Mouse (Mus musculus): ENCODE measurements around the gene P4hb. TPM values are rescaled to one million over a fixed set of nuclear protein-coding genes. Genes with fewer than 3 reads are reported as not detected.
"Not testable (repeated sequence)": the region's sequence is repeated elsewhere in the genome, so short reads cannot be mapped to it uniquely, and the experiment has no call there.

The P4hb gene
- total RNA-seq, 2 experiments from 2014 or later: 238 to 247 TPM

DNA sequence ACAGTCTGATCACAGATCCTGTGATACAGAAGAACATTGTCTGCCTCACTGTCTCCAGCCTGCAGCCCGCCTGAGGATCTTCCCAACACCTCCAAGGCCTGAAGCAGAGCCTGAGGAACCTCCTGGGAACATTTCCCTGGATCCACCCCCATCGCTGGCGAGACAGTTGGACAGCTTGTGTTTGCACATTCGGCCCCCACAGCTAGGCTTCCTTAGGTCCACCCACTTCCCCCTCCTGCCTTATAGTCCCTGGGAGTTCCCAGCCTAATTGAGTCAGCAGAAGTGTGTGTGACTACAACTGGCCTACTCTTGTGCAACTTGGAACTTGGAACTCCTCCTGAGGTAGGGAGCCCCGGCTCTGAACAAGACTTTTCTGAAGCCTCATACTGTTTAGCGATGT, 55.0 kb downstream of the P4hb start:
- DNase-seq: peak; percentile 59 to 62
- intact Hi-C loops (cut with DNase I): loop anchor here (10.0 kb wide), 1 partner anchor 257 kb away; no protein-coding TSS in a partner anchor

DNA sequence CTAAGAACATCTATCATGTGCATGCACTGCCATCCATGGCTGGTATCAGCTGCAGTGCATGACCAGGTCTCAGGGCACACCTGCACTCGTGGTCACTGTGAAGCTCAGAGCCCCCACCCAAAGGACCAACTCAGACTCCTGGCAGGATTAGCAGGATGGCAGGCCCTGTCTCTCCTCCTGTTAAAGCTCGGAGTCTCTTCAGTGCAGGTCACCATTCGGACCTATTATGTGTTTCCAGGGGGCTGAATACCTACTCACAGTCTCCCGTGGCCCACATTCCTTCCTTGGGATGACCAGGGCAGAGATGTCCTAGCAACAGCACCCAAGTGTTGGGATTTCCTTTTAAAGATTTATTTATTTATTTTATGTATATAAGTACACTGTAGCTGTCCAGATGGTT, 55.9 kb downstream of the P4hb start:
- no peak for DNase-seq
- intact Hi-C loops (cut with DNase I): loop anchor here (10.0 kb wide), 1 partner anchor 258 kb away; no protein-coding TSS in a partner anchor

DNA sequence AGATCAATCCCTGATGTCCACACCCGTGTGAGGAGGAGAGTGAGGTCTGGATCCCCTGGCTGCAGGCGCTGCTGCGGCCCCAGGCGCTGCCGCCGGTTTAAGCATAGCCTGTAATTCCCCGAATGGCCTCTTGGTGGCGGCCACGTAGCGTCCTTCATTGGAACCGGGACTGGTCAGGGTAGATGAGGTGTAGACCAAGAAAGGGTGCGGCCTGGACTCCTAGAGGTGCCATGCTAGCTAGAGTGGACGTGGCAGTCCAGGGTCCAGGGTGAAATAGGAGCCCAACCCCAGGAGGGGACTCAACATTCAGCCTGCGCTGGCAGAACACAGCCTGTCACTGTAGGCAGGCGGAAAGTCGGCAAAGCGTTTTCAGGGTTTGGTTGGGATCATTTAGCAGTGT, 57.4 kb downstream of the P4hb start:
- DNase-seq: peak; percentile 88 to 96
- intact Hi-C loops (cut with DNase I): loop anchor here (10.0 kb wide), 1 partner anchor 259 kb away; no protein-coding TSS in a partner anchor

DNA sequence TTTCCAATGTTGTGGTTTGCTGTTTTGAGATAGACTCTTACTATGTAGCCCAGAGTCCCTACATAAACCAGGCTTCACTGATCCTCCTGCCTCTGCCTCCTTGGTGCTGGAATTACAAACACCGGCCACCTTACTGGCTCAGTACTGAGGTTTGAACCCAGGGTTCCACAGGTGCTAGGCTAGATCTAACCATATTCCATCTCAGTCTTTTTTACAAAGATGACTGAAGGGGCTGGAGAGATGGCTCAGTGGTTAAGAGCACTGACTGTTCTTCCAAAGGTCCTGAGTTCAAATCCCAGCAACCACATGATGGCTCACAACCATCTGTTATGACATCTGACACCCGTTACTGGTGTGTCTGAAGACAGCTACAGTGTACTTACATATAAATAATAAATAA, 58.8 kb downstream of the P4hb start:
- DNase-seq: not testable (repeated sequence)
- intact Hi-C loops (cut with DNase I): loop anchor here (1.0 to 10.0 kb wide), 4 partner anchors 65 to 261 kb away; partner anchors contain the start of genes Cenpx and Lrrc45

DNA sequence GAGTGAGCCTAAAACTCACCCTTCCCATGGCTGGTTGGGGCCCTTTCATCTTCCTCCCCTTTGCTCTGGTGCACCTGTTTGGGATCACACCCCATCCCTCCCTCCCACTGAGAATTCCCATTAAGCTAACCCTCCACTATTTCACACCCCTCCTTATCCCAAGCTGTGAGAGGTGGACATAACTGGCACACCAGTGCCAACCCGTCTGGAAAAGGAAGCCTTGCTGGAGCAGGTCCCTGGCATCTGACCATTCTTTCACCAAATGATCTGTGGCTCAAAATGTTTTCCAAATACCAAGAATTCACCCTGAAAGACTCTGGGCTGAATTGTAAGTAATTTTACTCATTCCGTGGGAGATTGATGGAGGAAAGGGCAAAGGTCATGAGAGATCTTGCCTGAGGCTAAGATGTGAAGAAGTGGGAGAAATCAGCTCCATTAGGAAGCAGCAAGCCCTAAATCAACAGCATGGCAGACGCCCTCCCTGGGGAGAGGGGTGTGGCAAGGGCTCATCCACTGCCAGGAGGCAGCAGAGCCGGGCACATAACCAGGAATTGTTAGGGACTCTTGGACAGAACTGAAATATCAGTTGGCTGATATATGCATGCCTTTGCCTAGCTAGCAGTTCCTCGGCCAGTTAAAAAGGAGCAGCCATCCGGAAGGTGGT, 60.1 kb downstream of the P4hb start:
- no peak for DNase-seq
- intact Hi-C loops (cut with DNase I): loop anchor here (5.0 to 10.0 kb wide), 2 partner anchors 199 to 262 kb away; partner anchors contain the start of genes Cenpx and Lrrc45

DNA sequence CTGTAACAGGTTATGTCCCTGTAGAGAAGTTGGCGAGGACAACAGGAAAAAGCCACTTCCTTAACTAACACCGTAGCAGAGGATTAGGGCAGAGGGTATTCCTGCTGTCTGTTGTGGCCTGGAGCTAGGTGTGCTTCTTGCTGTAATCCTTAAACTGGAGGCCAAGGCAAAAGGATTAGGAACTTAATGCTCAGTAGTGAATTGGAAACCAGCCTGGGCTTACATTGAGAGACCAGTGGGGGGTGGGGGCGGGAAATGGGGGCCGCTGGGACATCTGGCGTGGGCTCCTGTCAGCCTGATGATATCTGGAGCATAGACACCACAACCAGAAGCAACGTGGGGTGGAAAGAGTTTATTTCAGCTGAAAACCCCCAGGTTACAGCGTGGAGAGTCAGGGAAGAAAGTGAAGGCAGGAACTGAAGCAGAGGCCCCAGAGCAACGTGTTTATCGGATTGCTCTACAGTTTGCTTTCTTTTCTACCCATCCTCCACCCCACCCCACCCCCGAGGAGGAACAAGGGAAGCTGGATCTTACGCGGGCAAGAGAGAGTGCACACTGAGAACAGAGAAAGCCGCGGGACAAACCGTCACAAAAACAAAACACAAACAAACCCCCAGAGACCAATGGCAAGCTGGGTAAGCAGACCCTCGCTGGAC, 62.5 kb downstream of the P4hb start:
- DNase-seq: no peak
- intact Hi-C loops (cut with DNase I): loop anchor here (2.0 to 10.0 kb wide), 3 partner anchors 20 to 264 kb away; partner anchors contain the start of genes Cenpx, Lrrc45 and Slc25a10

Other genes starting within 250 kb of the P4hb start
- gene Actg1, start 224.7 kb downstream of the P4hb start, total RNA-seq (2021): 100 to 1,000 TPM; 451 to 520 TPM
- not detected for gene Fscn2, start 211.7 kb downstream of the P4hb start, total RNA-seq (2021)
- gene Faap100, start 194.5 kb downstream of the P4hb start, total RNA-seq (2021): 10 to 100 TPM; 19.0 to 19.6 TPM
- gene Nploc4, start 135.5 kb downstream of the P4hb start, total RNA-seq (2021): 10 to 100 TPM; 54.4 to 62.7 TPM
- gene Tspan10, start 130.6 kb downstream of the P4hb start, total RNA-seq (2021): 1 to 10 TPM in 1 of 2 experiments, under 1 TPM in 1; 0.98 to 2.5 TPM
- under 1 TPM; 0.53 to 0.56 TPM for gene Pde6g, start 119.8 kb downstream of the P4hb start, total RNA-seq (2021)
- gene Oxld1, start 115.2 kb downstream of the P4hb start, total RNA-seq (2021): 10 to 100 TPM; 41.6 to 45.6 TPM
- 1 to 10 TPM; 5.9 to 9.4 TPM for gene Ccdc137, start 115.1 kb downstream of the P4hb start, total RNA-seq (2021)
- 10 to 100 TPM; 10.3 to 12.0 TPM for gene Arl16, start 105.6 kb downstream of the P4hb start, total RNA-seq (2021)
- gene Mrpl12, start 88.6 kb downstream of the P4hb start, total RNA-seq (2021): 100 to 1,000 TPM; 222 to 244 TPM
- gene Slc25a10, start 81.4 kb downstream of the P4hb start, total RNA-seq (2021): 10 to 100 TPM; 14.1 to 15.9 TPM
- gene Gcgr, start 42.6 kb downstream of the P4hb start, total RNA-seq (2021): 1 to 10 TPM; 1.7 to 2.4 TPM
- 10 to 100 TPM; 53.5 to 58.1 TPM for gene Mcrip1, start 23.5 kb downstream of the P4hb start, total RNA-seq (2021)
- gene Ppp1r27, start 22.1 kb downstream of the P4hb start, total RNA-seq (2021): under 1 TPM in 1 of 2 experiments, not detected in 1; 0.39 TPM
- gene Arhgdia, start 8.4 kb upstream of the P4hb start, total RNA-seq (2021): 100 to 1,000 TPM; 164 to 180 TPM
- 10 to 100 TPM; 57.8 to 59.9 TPM for gene Alyref, start 25.1 kb upstream of the P4hb start, total RNA-seq (2021)
- 10 to 100 TPM; 86.2 to 87.5 TPM for gene Anapc11, start 25.2 kb upstream of the P4hb start, total RNA-seq (2021)
- gene Npb, start 35.2 kb upstream of the P4hb start, total RNA-seq (2021): not detected
- gene Pcyt2, start 44.7 kb upstream of the P4hb start, total RNA-seq (2021): 10 to 100 TPM; 47.7 to 49.4 TPM
- gene Sirt7, start 52.0 kb upstream of the P4hb start, total RNA-seq (2021): 10 to 100 TPM; 10.8 to 12.3 TPM
- 10 to 100 TPM; 33.7 to 41.0 TPM for gene Mafg, start 60.3 kb upstream of the P4hb start, total RNA-seq (2021)
- gene Pycr1, start 70.5 kb upstream of the P4hb start, total RNA-seq (2021): 1 to 10 TPM; 1.9 to 2.1 TPM
- 10 to 100 TPM; 51.4 to 58.5 TPM for gene Myadml2, start 74.9 kb upstream of the P4hb start, total RNA-seq (2021)
- gene Notum, start 87.9 kb upstream of the P4hb start, total RNA-seq (2021): under 1 TPM in 1 of 2 experiments, not detected in 1; 0.27 TPM
- gene Aspscr1, start 99.7 kb upstream of the P4hb start, total RNA-seq (2021): 10 to 100 TPM; 35.0 to 37.9 TPM
- gene Cenpx, start 140.5 kb upstream of the P4hb start, total RNA-seq (2021): 10 to 100 TPM; 35.4 to 36.4 TPM
- 10 to 100 TPM in 1 of 2 experiments, 1 to 10 TPM in 1; 9.2 to 10.9 TPM for gene Lrrc45, start 140.7 kb upstream of the P4hb start, total RNA-seq (2021)
- gene Rac3, start 148.2 kb upstream of the P4hb start, total RNA-seq (2021): 1 to 10 TPM; 1.3 to 1.6 TPM
- gene Dcxr, start 154.0 kb upstream of the P4hb start, total RNA-seq (2021): 1 to 10 TPM; 3.1 to 5.8 TPM
- 10 to 100 TPM; 18.6 to 53.1 TPM for gene Cbr2, start 158.9 kb upstream of the P4hb start, total RNA-seq (2021)
- gene Hmga1b, start 189.5 kb upstream of the P4hb start, total RNA-seq (2021): 10 to 100 TPM; 23.8 to 68.1 TPM
- 10 to 100 TPM; 11.8 to 12.0 TPM for gene Rfng, start 211.0 kb upstream of the P4hb start, total RNA-seq (2021)
- 10 to 100 TPM; 56.9 to 57.5 TPM for gene Gps1, start 211.0 kb upstream of the P4hb start, total RNA-seq (2021)
- gene Dus1l, start 223.2 kb upstream of the P4hb start, total RNA-seq (2021): 10 to 100 TPM; 31.2 to 34.1 TPM

Measured in heart, postnatal 14 days (tissue).